Mouse (Mus musculus) liver (tissue): ENCODE measurements around the gene Rem2.

Experiments used
- DNase-seq: peaks from one replicate; pipeline ENCODE4 v3.0.0-alpha.2; 2020; ENCODE audit warnings: mixed read lengths

The Rem2 gene

DNA sequence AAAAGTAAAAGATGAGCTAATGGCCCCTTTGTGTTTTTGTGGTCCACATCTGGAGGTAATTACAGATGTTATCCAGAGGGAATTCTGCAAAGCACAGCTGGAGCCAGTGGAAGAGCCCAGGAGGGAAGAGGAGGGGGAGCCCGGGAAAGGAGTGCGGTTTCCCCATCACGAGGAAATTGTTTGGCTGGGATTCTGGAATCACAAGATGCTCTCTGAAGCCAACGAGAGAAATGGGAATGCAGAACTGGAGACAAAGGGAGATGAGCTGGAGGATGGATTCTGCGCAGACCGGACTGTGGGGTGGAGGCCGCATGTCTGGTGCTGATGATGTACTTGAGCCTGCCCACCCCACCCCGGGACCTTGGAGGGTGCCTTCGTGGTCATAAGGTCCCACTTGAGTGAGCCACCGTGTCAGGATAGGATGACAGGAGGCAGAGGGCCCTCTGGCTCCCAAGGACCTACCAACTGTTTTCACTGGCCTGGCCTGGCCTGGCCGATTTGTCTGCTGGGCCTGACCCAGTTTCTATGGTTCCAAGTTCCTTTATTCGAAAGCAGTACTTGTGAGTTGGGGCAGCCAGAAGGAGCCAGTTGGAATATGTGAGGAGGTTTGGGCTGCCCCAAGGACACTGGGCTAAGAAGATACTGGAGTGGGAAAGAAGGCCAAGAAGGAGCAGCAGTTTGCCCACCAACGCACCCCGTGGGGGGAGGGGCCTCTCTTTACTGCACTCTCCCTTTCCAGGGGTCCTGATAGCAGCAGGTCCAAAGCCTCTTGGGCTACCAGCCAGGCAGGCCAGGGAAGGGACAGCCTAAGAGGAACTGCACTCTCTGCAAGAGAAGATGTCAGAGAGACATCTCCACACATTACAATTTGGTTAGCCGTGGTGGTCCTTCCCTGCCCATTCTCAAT lies 31.9 kb upstream of the Rem2 start:
- no peak for DNase-seq

DNA sequence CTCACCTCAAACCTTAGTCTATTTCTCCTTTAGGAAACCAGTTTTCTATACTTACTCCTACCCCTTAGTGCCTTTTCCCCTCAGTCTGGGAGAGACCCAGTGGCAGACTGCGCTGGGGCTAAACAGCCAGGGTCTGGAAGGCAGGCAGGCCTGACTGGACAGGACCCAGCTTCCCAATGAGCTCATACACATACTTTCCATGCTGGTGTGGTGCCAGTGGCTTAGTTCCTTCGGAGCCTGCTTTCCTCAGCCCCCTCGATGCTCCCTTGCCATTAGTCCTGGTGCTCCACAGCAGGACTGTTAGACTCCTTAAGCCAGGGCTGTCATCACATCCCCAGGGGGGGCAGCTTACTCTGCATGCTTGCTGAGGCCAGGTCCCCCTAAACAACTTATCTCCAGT lies 30.4 kb upstream of the Rem2 start:
- DNase-seq, result no peak

DNA sequence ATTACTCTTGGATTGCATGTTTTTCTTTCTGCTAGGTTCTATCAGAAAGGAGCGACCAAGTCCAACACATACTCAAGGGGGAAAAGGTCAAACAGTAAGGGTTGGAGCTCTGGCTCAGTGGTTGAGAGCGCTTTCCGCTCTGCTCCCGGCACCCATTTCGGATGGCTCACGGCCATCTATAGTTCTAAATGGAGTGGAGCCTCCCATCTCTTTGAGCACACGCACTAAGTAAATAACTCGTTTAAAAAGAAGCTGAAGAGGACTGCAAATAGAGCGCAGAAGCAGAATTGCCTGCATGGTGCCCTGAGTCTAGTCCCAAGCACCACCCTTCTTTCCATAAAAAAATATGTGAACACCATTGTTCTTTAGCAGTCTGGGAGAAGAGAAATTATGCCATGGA lies 22.3 kb upstream of the Rem2 start:
- DNase-seq, result no peak

DNA sequence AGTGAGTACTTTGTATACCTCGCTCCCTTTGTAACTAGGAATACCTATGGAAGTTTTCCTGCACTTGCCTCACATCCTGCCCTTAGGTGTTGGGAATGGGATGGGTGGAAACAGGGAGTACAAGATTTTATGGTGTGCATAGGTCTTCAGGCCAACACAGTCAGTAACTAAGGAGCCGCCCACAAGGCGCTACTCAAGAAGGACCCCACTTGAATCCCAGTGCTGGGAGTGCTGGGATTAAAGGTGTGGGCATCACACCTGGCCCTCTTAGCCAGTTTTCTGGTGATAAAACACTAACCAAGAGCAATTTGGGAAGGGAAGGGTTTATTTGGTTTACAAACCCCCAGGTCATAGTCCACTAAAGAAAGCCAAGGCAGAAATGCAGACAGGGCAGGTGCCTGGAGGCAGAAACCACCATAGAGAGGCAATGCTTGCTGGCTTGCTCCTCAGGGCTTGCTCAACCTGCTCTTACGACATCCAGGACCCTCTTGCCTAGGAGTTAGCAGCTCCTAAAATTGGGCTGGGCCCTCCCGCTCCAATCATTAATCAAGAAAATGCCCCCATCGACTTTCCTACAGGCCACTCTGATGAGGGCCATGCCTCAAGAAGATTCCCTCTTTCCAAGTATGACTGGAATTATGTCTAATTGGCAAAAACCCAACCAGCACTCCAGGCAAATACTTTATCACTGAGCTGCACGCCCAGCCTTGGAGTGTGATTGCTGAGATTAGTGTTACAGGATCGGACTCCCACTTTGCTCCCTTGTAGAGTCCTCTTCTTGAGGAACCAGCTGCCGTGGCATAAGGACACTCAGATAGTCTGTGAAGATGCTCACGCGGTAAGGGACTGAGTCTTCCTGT lies 21.0 kb upstream of the Rem2 start:
- no peak for DNase-seq

DNA sequence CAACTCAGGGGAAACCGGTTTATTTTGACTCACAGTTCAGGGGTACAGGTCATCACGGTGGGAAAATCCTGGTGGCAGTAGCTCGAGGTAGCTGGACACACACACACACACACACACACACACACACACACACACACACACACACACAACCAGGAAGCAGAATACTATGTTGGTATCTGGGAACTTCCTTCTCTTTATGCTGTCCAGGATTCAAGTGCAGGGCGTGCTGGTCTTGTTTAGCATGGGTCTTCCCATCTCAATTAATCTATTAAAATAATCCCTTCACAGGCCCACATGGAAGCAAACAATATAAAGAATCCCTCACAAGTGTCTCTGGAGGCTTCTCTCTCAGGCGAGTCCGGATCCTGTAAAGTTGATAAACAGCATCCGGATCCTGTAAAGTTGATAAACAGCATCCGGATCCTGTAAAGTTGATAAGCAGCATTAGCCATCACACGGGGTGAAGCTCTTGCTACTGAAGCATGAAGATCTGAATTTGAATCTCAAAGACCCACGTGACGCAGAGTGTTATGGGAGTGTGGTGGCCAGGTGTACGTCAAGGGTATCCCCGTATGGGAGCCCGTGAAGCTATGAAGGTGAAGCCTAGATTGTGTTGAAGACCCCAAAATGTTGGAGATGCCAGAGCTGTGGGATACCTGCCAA lies 17.9 kb upstream of the Rem2 start:
- DNase-seq, result no peak

DNA sequence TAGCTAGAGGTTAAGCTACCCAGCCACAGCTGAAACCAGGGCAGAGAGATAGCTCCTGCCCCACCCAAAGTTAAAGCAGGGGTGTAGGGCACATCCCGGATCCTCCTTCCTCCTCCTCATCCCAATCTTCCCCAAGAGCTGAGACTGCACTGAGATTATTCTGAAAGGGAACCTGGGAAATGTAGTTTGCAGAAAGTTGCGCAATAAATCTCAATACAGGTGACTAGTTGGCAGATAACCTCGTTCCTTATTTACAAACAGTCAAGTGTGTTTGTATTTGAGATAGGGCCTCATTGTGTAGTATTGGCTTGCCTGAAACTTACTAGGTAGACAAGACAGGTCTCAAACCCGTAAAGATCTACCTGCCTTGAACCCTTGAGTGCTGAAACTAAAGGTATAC lies 13.8 kb upstream of the Rem2 start:
- DNase-seq, result no peak

DNA sequence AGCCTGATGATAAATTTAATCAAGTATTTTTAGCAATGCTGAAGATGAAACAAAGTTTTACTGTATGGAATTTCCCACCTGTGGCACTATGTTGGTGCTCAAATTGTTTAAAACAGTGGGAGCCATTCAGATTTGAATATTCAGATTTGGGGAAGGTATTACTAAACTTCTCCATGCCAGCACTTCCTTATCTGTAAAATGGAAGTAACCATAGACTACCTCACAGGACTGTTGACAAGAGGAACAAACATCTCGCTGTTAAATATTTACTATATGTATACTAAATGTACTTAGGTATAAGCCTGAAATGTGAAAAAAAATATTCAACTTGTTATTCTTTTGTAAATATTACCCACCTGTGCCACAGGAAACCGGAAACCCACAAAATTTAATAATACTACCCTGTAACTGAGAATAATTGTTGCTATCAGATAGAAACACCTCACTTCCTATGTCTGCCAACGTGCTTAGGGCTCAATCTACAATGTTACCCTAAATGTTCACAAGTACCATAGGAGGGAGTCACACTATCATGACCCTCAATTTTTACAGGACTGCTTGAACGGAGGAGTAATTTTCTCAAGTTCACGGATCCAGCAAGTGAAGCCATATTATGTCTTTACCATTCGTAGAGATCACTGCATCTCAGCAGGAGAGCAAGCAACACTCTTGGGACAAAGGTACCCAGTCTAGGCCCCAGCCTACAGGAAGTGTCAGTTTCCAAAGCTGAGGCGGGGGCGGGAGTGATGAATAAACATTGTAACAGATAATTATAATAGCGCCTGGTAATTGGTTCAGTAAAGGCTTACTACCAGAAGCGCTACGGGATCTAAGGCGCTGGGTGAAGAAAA lies 12.6 kb upstream of the Rem2 start:
- DNase-seq, result no peak

DNA sequence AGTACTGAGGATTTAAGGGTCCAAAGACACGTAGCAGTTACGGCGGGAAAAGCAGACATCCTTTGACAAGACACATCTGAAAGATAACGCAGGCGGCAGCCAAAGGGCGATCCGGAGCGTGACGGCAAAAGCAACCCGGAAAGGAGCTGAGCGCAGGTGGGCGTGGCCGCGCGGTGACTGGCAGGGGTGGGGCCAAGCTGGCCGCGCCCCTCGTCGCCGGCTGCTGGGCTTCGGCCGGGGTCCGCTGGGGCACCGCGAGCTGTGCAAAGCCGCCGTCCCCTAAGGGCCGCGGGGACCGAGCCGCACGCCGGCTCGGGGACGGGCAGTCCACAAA lies 12.0 kb upstream of the Rem2 start, which contains the start of gene Lrp10:
TSS of gene Lrp10 (plus strand) at position 179 of the 334 bp plus-strand sequence.
- peak; percentile 96 for DNase-seq

DNA sequence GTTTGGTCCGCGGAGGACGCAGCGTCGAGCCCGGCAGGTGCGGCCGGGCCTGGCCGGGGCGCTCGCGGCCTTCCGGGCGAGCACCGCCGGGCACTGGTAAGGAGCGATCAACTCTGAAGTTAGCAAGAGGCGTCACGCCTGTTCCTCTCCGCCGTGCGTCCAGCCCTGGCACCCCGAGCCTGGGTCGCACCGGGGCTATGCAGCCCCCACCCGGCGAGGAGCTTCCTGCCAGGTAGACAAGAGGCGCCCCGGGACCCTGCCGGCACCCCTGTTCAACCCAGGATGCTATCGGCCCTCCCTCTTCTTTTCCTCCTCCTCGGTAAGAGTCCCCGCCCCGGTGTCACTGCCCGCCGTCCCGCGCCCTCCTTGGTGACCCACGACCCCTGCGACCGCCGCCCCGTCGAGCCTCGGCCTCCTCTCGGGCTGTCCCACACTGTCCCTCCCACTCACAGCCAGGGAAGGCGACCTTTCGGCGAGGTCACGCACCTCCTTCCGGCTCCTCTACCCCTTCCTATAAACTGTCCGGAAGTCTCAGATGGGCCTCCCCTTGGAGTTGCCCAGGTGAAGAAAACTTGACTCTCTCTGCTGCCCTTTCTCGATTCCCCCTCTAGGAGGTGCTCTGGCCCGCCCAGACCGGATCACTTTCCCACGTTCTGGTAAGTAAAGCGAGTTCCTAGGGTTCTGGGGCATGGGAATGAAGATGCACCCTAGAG lies 11.5 kb upstream of the Rem2 start:
- DNase-seq, result peak; percentile 83

DNA sequence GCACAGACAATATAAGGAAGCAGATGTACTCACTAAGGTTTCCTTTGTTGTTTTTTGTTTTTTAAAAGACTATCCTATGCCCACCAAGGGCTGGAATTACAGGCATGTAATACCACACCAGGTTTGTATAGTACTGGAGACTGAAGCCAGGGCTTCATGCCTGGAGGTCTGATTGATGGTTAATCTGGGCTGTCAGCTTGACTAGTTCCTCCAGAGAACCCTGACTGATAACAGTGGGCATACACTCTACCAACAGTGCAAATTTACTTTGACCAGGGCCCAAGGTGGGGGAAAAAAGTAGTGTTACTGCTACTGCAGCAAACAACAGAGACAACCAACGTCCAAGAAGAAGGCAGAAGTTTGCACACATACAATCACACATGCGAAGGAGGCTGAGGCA lies 4.4 kb upstream of the Rem2 start:
- no peak for DNase-seq

DNA sequence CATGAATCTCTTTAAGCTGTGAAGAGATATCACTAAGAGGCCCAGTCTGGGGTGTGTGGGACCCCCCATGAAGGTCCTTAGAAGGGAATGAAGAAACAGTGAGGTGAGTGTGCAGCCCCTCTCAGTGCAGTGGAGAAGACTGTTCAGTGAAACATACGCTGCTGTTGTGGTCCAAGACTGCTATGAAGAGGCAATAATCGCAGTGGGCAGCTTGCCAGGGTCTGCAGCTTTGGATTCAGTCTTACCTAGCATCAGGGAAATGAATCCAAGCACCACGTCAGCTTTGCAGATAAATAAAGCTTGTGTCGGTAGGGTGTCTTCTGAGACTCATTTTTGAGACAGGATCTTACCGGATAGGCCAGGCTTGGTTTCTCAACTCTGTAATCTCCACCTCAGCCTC lies 3.2 kb upstream of the Rem2 start:
- DNase-seq, result no peak

DNA sequence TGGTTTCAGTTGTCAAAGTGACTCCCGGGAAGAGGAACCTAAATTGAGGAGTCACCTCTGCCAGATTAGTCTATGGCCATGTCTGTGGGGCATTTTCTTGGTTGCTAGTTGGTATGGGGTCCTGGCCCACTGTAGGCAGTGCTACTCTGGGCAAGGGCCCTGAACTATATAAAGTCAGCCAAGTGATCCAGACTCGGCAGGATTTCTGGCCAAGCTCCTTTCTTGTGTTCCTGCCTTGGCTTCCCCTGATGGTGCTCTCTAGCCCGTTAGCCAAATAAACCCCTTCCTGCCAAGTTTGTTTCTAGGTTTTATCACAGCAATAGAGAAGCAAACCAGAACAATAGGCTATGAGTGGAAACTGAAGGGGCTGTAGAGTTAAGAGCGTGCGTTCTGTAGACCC lies 1.2 kb upstream of the Rem2 start:
- no peak for DNase-seq

DNA sequence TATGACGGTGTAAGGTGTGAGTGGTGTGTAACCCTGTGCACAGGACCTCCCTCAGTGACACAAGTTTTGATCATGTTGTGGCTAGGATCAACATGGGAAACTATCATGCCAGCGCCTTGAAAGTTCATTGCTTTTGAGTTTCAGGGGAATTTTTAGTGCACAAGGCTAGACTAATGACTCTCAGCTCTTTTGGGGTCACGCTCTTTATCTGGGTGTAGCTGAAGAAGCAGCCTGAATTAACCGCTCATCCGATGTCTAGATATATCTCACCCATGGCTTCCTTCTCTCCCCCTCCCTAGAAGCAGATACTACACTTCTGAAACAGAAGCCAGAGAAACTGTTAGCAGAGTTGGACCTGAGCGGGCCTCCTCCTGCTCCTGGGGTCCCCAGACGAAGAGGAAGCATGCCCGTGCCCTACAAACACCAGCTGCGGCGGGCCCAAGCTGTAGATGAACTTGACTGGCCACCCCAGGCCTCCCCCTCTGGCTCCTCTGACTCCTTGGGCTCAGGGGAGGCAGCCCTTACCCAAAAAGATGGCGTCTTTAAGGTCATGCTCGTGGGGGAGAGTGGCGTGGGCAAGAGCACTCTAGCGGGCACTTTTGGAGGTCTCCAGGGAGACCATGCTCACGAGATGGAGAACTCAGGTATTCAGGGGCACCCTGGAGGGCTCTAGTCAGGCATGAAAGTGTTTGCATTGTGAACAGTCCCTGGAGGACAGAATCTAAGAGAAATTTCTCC lies 1.4 kb downstream of the Rem2 start:
- DNase-seq, result no peak

DNA sequence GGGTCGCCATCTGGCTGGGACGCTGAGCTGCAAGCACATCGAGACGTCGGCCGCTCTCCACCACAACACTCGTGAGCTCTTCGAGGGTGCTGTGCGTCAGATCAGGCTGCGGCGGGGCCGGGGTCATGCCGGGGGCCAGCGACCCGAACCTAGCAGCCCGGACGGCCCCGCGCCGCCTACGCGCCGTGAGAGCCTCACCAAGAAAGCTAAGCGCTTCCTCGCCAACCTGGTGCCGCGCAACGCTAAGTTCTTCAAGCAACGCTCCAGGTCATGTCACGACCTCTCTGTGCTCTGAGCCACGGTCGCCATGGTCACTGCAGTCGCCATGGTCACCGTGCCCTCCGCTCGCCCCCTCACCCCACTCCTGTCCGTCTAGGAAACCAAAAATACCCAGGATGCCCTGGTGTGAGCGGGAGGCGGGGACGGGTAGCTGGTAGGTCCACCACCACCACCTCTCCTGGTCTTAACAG lies 3.6 kb downstream of the Rem2 start:
- no peak for DNase-seq

DNA sequence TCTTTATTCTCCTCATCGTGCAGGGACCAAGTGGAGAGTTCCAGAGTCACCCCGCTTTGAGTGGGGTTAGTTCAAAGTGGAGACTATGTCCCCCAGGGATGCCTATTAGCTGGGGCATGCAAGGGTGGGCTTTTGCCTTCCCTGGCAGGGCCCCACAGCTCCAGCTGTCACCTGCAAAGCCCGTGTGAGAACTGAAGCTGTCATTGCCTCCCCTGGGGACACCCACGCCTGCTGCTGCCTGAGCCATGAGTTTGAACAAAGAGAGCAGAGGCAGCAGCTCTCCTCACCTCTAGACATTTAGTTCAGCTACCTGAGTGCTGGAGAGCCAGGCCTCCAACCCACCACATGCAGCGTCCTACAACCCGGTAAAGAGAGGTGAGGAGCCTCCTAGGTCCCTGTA lies 4.8 kb downstream of the Rem2 start:
- DNase-seq, result no peak

DNA sequence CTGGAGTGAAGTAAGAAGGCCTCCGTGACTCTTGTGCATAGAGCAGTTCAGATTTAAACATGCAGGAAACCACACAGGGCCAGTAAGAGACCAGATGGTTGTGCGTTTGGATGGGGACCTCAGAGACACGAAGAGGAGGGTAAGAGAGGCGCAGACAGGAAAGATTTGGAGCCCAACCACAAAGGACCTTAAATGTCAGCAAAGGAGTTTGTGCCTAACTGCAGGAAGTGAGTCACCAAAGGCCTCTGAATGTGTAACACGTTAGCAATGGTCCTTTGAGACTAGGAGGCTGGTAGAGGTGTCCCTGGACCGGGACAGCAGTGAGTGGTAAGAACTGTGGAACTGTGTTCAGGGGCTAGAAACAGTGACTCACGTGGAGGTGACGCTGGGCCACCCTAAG lies 5.5 kb downstream of the Rem2 start:
- DNase-seq, result no peak

DNA sequence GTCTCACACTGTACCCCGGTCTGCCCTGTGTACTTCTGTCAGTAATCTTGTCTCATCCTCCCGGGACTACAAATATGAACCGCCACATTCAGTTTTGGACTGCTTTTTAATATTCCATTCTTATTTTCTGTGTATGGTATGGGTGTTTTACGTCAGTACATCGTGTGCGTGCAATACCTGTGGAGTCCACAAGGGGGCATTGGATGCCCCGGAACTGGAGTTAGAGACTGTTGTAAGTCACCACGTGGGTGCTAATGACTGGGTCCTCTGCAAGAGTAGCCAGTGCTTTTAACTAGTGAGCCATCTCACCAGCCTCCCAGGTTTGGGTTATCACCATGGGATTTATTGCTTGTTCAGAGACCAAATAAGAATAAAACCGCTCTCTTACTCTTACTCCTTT lies 6.6 kb downstream of the Rem2 start:
- DNase-seq, result peak; percentile 70

DNA sequence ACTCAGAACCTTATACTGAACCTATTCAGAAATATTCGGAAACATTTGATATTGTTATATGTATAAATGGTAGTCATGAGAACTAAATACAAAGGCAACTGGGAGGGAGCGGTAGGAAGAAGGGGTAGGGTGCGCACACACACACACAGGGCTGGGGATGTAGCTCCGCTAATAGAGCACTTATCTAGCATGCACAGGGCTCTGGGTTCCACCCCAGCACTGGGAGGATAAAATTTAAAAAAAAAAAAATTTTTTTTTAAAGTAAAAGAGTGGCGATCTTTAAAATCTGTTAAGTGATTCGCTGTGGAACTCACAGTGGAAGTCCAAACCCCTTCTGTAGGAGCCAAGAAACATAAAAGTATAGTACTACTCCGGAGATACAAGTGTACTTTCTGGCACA lies 10.0 kb downstream of the Rem2 start:
- DNase-seq, result no peak

DNA sequence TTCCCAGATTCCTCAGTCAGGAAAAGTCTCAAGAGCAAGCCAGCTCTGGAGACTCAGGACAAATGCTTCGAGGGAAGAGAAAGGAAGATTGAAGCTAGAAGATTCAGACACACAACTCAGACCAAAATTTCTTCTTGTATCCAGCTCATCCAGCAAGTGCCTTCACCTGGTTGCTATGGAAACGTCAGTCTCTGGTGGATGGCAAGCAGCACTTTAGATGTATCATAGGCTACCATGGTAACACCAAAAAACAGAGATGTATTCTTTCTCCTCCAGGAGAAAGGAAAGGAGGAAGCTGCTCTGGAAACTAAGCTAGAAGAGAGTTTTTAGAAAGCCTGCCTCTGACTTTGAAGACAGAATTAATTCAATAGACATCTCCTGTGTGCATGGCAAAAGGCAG lies 11.8 kb downstream of the Rem2 start:
- no peak for DNase-seq

DNA sequence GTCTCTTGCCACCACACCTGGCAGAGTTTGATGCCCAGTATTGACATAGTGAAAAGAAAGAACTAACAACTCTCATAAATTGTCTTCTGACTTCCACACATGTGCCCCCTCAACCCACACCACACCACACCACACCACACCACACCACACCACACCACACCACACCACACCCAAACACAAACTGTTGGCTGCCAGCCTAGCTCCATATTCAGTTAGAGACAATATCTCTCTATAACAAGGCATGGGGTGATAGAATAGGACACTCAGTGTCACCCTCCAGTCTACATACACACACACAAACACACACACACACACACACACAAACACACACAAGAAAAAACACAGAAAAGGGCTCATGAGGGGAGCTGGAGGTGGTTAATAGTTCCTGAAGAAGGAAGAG lies 12.4 kb downstream of the Rem2 start:
- no peak for DNase-seq
